ENCODE assay signal across 24 mouse cellular contexts in the genomic region with DNA sequence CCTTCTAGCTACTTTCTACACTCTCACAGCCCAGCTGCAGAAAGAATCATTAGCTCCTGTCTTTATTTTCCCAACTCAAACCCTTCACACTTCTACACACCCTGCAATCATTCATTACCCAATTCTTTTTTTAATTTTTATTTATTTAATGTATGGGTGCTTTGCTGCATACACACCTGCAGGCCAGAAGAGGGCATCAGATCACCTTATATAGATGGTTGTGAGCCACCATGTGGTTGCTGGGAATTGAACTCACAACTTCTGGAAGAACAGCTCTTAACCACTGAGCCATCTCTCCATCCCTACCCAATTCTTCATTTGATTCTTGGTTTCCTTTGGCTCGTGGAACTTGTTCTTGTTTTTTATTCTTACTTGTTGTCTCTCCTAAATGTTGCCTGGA. TPM values are rescaled to one million over a fixed set of nuclear protein-coding genes. Genes with fewer than 3 reads are reported as not detected.
DNase-seq lines count a peak whose midpoint lies in the region; ATAC-seq and TF ChIP-seq lines count a peak whose summit lies in the region.
"Had no signal": no experiment of that assay in that cellular context is flagged by ENCODE, and none has a peak within 500 bp of the region (broad histone marks: within the 10 kb centered on the region; RNA-seq: fewer than 3 reads in every experiment).

No protein-coding gene starts in this region.

- 0 out of 2 replicates have a peak, but pooled peaks have one; percentile 5 for TF ChIP-seq CTCF in gastrocnemius, adult 2 months (IDR thresholded peaks at IDR 0.05)
- TF ChIP-seq CTCF in liver, postnatal 0 days (IDR thresholded peaks at IDR 0.05; ENCODE audit: low read depth): peak; percentile 33; the same call in 1 of the 2 replicates

- no peak for ATAC-seq in liver, postnatal 0 days
- ATAC-seq in midbrain, embryonic 11.5 days (ENCODE audit: low FRiP score): no peak
- ATAC-seq: forebrain, embryonic 14.5 days; hindbrain, embryonic 16.5 days; midbrain, embryonic 13.5 days had no signal

- intact Hi-C loops in gastrocnemius, adult 2 months (cut with DNase I): no loop called here

- H3K4me2 ChIP-seq in liver, postnatal 0 days (ENCODE audit: low read depth, low read length): no peak overlapping the region
- no peak overlapping the region for H3K4me2 ChIP-seq in midbrain, embryonic 11.5 days
- H3K4me2 ChIP-seq: embryonic facial prominence, embryonic 12.5 days; liver, embryonic 13.5 days; midbrain, embryonic 13.5 days; stomach, embryonic 15.5 days had no signal

- H3K9ac ChIP-seq in liver, postnatal 0 days (replicated peaks): no peak overlapping the region
- H3K9ac ChIP-seq in midbrain, embryonic 11.5 days (ENCODE audit: low read length): no peak overlapping the region
- H3K9ac ChIP-seq: embryonic facial prominence, embryonic 12.5 days; liver, embryonic 13.5 days; midbrain, embryonic 13.5 days; stomach, embryonic 15.5 days had no signal

- TF ChIP-seq EP300 in liver, postnatal 0 days (IDR thresholded peaks at IDR 0.05; ENCODE audit: low read depth): no peak

- no peaks in the 10 kb centered on the region for H3K4me1 ChIP-seq in liver, postnatal 0 days (ENCODE audit: insufficient read depth)
- H3K4me1 ChIP-seq in midbrain, embryonic 11.5 days (ENCODE audit: control insufficient read depth, insufficient read depth, low read length): no peaks in the 10 kb centered on the region
- H3K4me1 ChIP-seq: embryonic facial prominence, embryonic 12.5 days; liver, embryonic 13.5 days; midbrain, embryonic 13.5 days; stomach, embryonic 15.5 days had no signal

- H3K27ac ChIP-seq in gastrocnemius, adult 2 months: no peak overlapping the region
- no peak overlapping the region for H3K27ac ChIP-seq in liver, postnatal 0 days (ENCODE audit: low read depth)
- no peak overlapping the region for H3K27ac ChIP-seq in midbrain, embryonic 11.5 days (ENCODE audit: low read depth, low read length)
- H3K27ac ChIP-seq: embryonic facial prominence, embryonic 12.5 days; liver, embryonic 13.5 days; midbrain, embryonic 13.5 days; stomach, embryonic 15.5 days had no signal

- no peaks in the 10 kb centered on the region for H3K27me3 ChIP-seq in liver, postnatal 0 days (ENCODE audit: insufficient read depth, low read length)
- no peaks in the 10 kb centered on the region for H3K27me3 ChIP-seq in midbrain, embryonic 11.5 days (ENCODE audit: control insufficient read depth, insufficient read depth, low read length)
- H3K27me3 ChIP-seq: liver, embryonic 13.5 days; midbrain, embryonic 13.5 days; stomach, embryonic 15.5 days had no signal

- no peaks in the 10 kb centered on the region for H3K36me3 ChIP-seq in liver, postnatal 0 days (replicated peaks; ENCODE audit: insufficient read depth, low read length)
- H3K36me3 ChIP-seq in midbrain, embryonic 11.5 days (ENCODE audit: control insufficient read depth, insufficient read depth, low read length): no peaks in the 10 kb centered on the region
- H3K36me3 ChIP-seq: embryonic facial prominence, embryonic 12.5 days; liver, embryonic 13.5 days; midbrain, embryonic 13.5 days; stomach, embryonic 15.5 days had no signal

- H3K4me3 ChIP-seq in gastrocnemius, adult 2 months: no peak overlapping the region
- no peak overlapping the region for H3K4me3 ChIP-seq in liver, postnatal 0 days (ENCODE audit: low read depth, low read length)
- H3K4me3 ChIP-seq in midbrain, embryonic 11.5 days (ENCODE audit: low read depth, low read length): no peak overlapping the region
- H3K4me3 ChIP-seq: embryonic facial prominence, embryonic 12.5 days; erythroblast, embryonic 14.5 days; liver, embryonic 13.5 days; midbrain, embryonic 13.5 days; stomach, embryonic 15.5 days had no signal

- H3K9me3 ChIP-seq in liver, postnatal 0 days (ENCODE audit: low read length): no peaks in the 10 kb centered on the region
- no peaks in the 10 kb centered on the region for H3K9me3 ChIP-seq in midbrain, embryonic 11.5 days (ENCODE audit: control insufficient read depth, low read length)
- H3K9me3 ChIP-seq: embryonic facial prominence, embryonic 12.5 days; liver, embryonic 13.5 days; midbrain, embryonic 13.5 days; stomach, embryonic 15.5 days had no signal

- DNase-seq in gastrocnemius, adult 2 months: no peak
- DNase-seq in gastrocnemius, adult 18-20 months (ENCODE audit: low spot score): no peak
- no peak for DNase-seq in liver, postnatal 0 days
- DNase-seq in liver (no peak), ES-CJ7 (ENCODE audit: low read depth, low spot score) (peak; percentile 18)
- peak; percentile 14 for DNase-seq in naive thymus-derived CD4-positive, alpha-beta T cell, adult 2 months (ENCODE audit: low read depth)
- DNase-seq in midbrain, embryonic 11.5 days (ENCODE audit: low spot score, missing footprints): no peak
- no peak for DNase-seq in natural killer cell, adult 2 months (ENCODE audit: low spot score in 2 of 2)
- DNase-seq: adrenal gland, adult 8-10 months; cerebellum, adult 9-11 months; heart, postnatal 4 days; kidney, adult 18-20 months; kidney, postnatal 25 days; layer of hippocampus, adult 9-11 months; liver, embryonic 13.5 days; lung, postnatal 10 days; right cerebral cortex, postnatal 25 days; thymus, adult 2 months had no signal

- 45% methylated on average over 1 of the region's 1 CpGs for WGBS in liver, postnatal 0 days (ENCODE audit: insufficient replicate concordance)
- WGBS in midbrain, embryonic 11.5 days: 77% methylated on average over 1 of the region's 1 CpGs

RNA-seq across cellular contexts. Expression of a gene that starts 42.2 kb away (rescaled TPM):
- total RNA-seq in gastrocnemius, adult 2 months (2021): 1 to 10 TPM; 2.2 to 2.7 TPM
- total RNA-seq in gastrocnemius, adult 18-20 months (2021): 1 to 10 TPM; 1.3 to 1.8 TPM
- 4.1 and 4.6 TPM in 2 replicates for polyA plus RNA-seq in liver, postnatal 0 days (2015; fragmentation: Nextera tagmentation; extraction: Ambion mirVana)
- polyA plus RNA-seq in midbrain, embryonic 11.5 days (2014; fragmentation: Nextera tagmentation; extraction: Ambion mirVana): 29.5 and 32.0 TPM in 2 replicates

Comparison
In these comparisons a context has a peak if more than half of its experiments do, and no peak if none do; other contexts are left out.
1. DNase-seq: peak in ES-CJ7 (single experiment) and naive thymus-derived CD4-positive, alpha-beta T cell, adult 2 months (single experiment); none in gastrocnemius, adult 2 months (single experiment), gastrocnemius, adult 18-20 months (single experiment), liver, postnatal 0 days (single experiment), liver (single experiment), midbrain, embryonic 11.5 days (single experiment) and natural killer cell, adult 2 months (0 of 2).